Mouse (Mus musculus) ES-Bruce4 (cell line): ENCODE results near the gene Ttc21a. TPM values are rescaled to one million over a fixed set of nuclear protein-coding genes. Genes with fewer than 3 reads are reported as not detected.

ENCODE experiments used
- H3K27ac ChIP-seq: 2 replicates; pipeline ENCODE4 v1.5.1; 2012; ENCODE audit warnings: low read length, inconsistent platforms; ENCODE audit not compliant: insufficient read depth
- H3K27me3 ChIP-seq: 2 replicates; pipeline ENCODE4 v1.6.1; 2012; ENCODE audit warnings: mild to moderate bottlenecking, low read length, inconsistent platforms; ENCODE audit not compliant: control insufficient read depth, poor library complexity, insufficient read depth, severe bottlenecking
- H3K36me3 ChIP-seq: 2 replicates; pipeline ENCODE4 v1.6.1; 2012; ENCODE audit warnings: inconsistent platforms, mild to moderate bottlenecking, low read length, moderate library complexity; ENCODE audit not compliant: control insufficient read depth, poor library complexity, insufficient read depth, severe bottlenecking
- H3K4me1 ChIP-seq: one replicate; pipeline ENCODE4 v1.8.1; 2011; ENCODE audit warnings: low read length; ENCODE audit not compliant: control insufficient read depth, insufficient read depth
- H3K4me3 ChIP-seq: 2 replicates; pipeline ENCODE4 v1.5.1; 2011; ENCODE audit warnings: low read depth, mild to moderate bottlenecking, low read length
- H3K9ac ChIP-seq: 2 replicates; pipeline ENCODE4 v1.6.1; 2012; ENCODE audit warnings: low read depth, mild to moderate bottlenecking, inconsistent platforms; ENCODE audit not compliant: poor library complexity, severe bottlenecking
- H3K9me3 ChIP-seq: replicated peaks from 2 replicates; pipeline ENCODE4 v1.6.1; 2012; ENCODE audit warnings: mild to moderate bottlenecking, low read length, inconsistent platforms; ENCODE audit not compliant: control insufficient read depth, poor library complexity, insufficient read depth, severe bottlenecking
- CTCF ChIP-seq: IDR thresholded peaks from one replicate; pipeline ENCODE4 v1.8.1; 2011; ENCODE audit warnings: low read depth, low read length
- EP300 ChIP-seq: IDR thresholded peaks from 2 replicates; pipeline ENCODE4 v1.6.1; 2011; ENCODE audit warnings: low read depth, low read length; ENCODE audit not compliant: insufficient read depth
- POLR2A ChIP-seq: IDR thresholded peaks from one replicate; pipeline ENCODE4 v1.8.1; 2011; ENCODE audit warnings: low read length; ENCODE audit not compliant: insufficient read depth
- polyA plus RNA-seq: library from polyadenylated mRNA; stranded (reverse); fragments of >200 nt; gene quantifications from 2 replicates; pipeline ENCODE4 v1.2.4, GENCODE M21; 2011; ENCODE audit warnings: low read depth; ENCODE audit not compliant: missing spikeins, insufficient read depth, insufficient read length

Gene Ttc21a
- polyA plus RNA-seq, 1 experiment: 0.93 TPM

GRCm38 (mm10) chr9:119991310-119991709 is 53.9 kb downstream of the Ttc21a start:
- H3K9ac ChIP-seq: no peak overlapping the region
- peaks cover 4% of the 10 kb centered on the region for H3K4me1 ChIP-seq
- no peak overlapping the region for H3K4me3 ChIP-seq
- H3K36me3 ChIP-seq: no peaks in the 10 kb centered on the region
- no peak for TF ChIP-seq POLR2A
- peak; percentile 73 for TF ChIP-seq EP300
- no peak for TF ChIP-seq CTCF
- no peaks in the 10 kb centered on the region for H3K27me3 ChIP-seq
- no peaks in the 10 kb centered on the region for H3K9me3 ChIP-seq
- no peak overlapping the region for H3K27ac ChIP-seq

GRCm38 (mm10) chr9:119993092-119993844 is 55.9 kb downstream of the Ttc21a start:
- Histone ChIP-seq H3K4me3 (no peak overlapping the region), H3K9me3 (no peaks in the 10 kb centered on the region), H3K27me3 (no peaks in the 10 kb centered on the region), H3K4me1 (peaks cover 4% of the 10 kb centered on the region), H3K27ac (no peak overlapping the region), H3K36me3 (no peaks in the 10 kb centered on the region), H3K9ac (no peak overlapping the region)
- TF ChIP-seq EP300: no peak
- TF ChIP-seq CTCF: no peak
- no peak for TF ChIP-seq POLR2A

GRCm38 (mm10) chr9:119994207-119994606 is 56.8 kb downstream of the Ttc21a start:
- no peaks in the 10 kb centered on the region for H3K9me3 ChIP-seq

GRCm38 (mm10) chr9:119996080-119996479 is 58.7 kb downstream of the Ttc21a start:
- Histone ChIP-seq H3K9me3 (no peaks in the 10 kb centered on the region), H3K36me3 (no peaks in the 10 kb centered on the region), H3K27me3 (no peaks in the 10 kb centered on the region), H3K27ac (no peak overlapping the region), H3K9ac (no peak overlapping the region), H3K4me1 (peaks cover 4% of the 10 kb centered on the region), H3K4me3 (no peak overlapping the region)
- no peak for TF ChIP-seq EP300
- TF ChIP-seq CTCF: no peak
- TF ChIP-seq POLR2A: no peak

More at GRCm38 (mm10) chr9:119994207-119994606, 56.8 kb downstream of the Ttc21a start:
- Histone ChIP-seq H3K4me1 (peaks cover 4% of the 10 kb centered on the region), H3K27me3 (no peaks in the 10 kb centered on the region), H3K27ac (no peak overlapping the region), H3K4me3 (no peak overlapping the region), H3K9ac (no peak overlapping the region), H3K36me3 (no peaks in the 10 kb centered on the region)
- 0 out of 2 replicates have a peak, but pooled peaks have one; percentile 26 for TF ChIP-seq EP300
- TF ChIP-seq POLR2A: no peak

GRCm38 (mm10) chr9:119998776-119999175 is 61.4 kb downstream of the Ttc21a start:
- no peaks in the 10 kb centered on the region for H3K27me3 ChIP-seq
- H3K9ac ChIP-seq: no peak overlapping the region
- no peaks in the 10 kb centered on the region for H3K9me3 ChIP-seq
- no peaks in the 10 kb centered on the region for H3K36me3 ChIP-seq
- H3K4me3 ChIP-seq: no peak overlapping the region
- TF ChIP-seq CTCF: no peak
- no peak for TF ChIP-seq EP300
- TF ChIP-seq POLR2A: no peak
- no peak overlapping the region for H3K27ac ChIP-seq
- peaks cover 2% of the 10 kb centered on the region for H3K4me1 ChIP-seq

GRCm38 (mm10) chr9:119999636-120000035 is 62.2 kb downstream of the Ttc21a start:
- H3K9me3 ChIP-seq: no peaks in the 10 kb centered on the region
- no peak overlapping the region for H3K4me3 ChIP-seq
- TF ChIP-seq EP300 (no peak), POLR2A (no peak), CTCF (no peak)
- no peak overlapping the region for H3K27ac ChIP-seq
- H3K4me1 ChIP-seq: peaks cover 3% of the 10 kb centered on the region
- H3K9ac ChIP-seq: no peak overlapping the region
- H3K27me3 ChIP-seq: no peaks in the 10 kb centered on the region
- H3K36me3 ChIP-seq: no peaks in the 10 kb centered on the region
